16 mouse cellular contexts compared by ENCODE assay signal in the genomic region with DNA sequence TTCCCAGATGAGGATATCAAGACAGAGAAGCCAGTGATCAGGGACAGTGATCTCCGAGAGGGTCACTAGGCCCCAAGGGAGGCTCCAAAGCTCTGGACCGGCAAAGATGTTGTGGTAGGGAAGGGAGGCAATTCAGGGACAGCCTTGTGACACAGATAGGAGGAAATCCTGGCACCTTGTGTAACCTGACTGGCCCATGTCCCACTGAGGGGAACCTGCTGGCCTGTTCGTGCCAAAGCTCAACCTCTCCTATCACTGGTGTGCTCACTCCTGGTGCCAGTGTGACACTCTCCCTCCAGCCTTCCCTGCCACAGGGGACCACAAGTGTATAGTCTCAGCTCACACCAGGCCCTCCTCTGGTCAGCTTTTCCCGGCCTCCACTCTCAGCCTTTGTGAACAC. TPM values are rescaled to one million over a fixed set of nuclear protein-coding genes. Genes with fewer than 3 reads are reported as not detected.
DNase-seq lines count a peak whose midpoint lies in the region; ATAC-seq and TF ChIP-seq lines count a peak whose summit lies in the region.
"Had no signal": no experiment of that assay in that cellular context is flagged by ENCODE, and none has a peak within 500 bp of the region (broad histone marks: within the 10 kb centered on the region; RNA-seq: fewer than 3 reads in every experiment).

No protein-coding gene starts in this region.

- no peaks in the 10 kb centered on the region for H3K27me3 ChIP-seq in cerebellum, adult 2 months (ENCODE audit: control insufficient read depth, insufficient read depth, low read length)
- no peaks in the 10 kb centered on the region for H3K27me3 ChIP-seq in heart, embryonic 11.5 days (ENCODE audit: control insufficient read depth, insufficient read depth, low read length)
- H3K27me3 ChIP-seq: intestine, embryonic 15.5 days had no signal

- peaks cover 17% of the 10 kb centered on the region for H3K4me1 ChIP-seq in cerebellum, adult 2 months (ENCODE audit: control insufficient read depth, insufficient read depth, low read length)
- no peaks in the 10 kb centered on the region for H3K4me1 ChIP-seq in heart, embryonic 11.5 days (ENCODE audit: control insufficient read depth, insufficient read depth, low read length)
- peaks cover 12% of the 10 kb centered on the region for H3K4me1 ChIP-seq in brown adipose tissue, adult 24 weeks (ENCODE audit: control insufficient read depth, insufficient read depth, insufficient read length, low read length)
- H3K4me1 ChIP-seq: embryonic facial prominence, embryonic 12.5 days; forebrain, embryonic 15.5 days had no signal

- H3K27ac ChIP-seq in cerebellum, adult 2 months (ENCODE audit: insufficient read depth, low read length), result no peak overlapping the region
- H3K27ac ChIP-seq in heart, embryonic 11.5 days (ENCODE audit: low read depth, low read length), result no peak overlapping the region
- peak overlapping the region; percentile 91 for H3K27ac ChIP-seq in brown adipose tissue, adult 24 weeks (replicated peaks; ENCODE audit: low read depth, low read length)
- H3K27ac ChIP-seq: embryonic facial prominence, embryonic 12.5 days; forebrain, embryonic 15.5 days; hindbrain, embryonic 14.5 days; intestine, embryonic 15.5 days had no signal

- no peak for TF ChIP-seq POLR2A in cerebellum, adult 2 months (IDR thresholded peaks at IDR 0.05; ENCODE audit: borderline replicate concordance, insufficient read depth, low read length)

- H3K4me3 ChIP-seq in cerebellum, adult 2 months (replicated peaks; ENCODE audit: insufficient read depth, low read depth, low read length), result no peak overlapping the region
- H3K4me3 ChIP-seq in heart, embryonic 11.5 days (ENCODE audit: low read depth, low read length), result no peak overlapping the region
- H3K4me3 ChIP-seq in brown adipose tissue, adult 24 weeks (ENCODE audit: insufficient read depth, low read depth, low read length), result no peak overlapping the region
- H3K4me3 ChIP-seq: embryonic facial prominence, embryonic 12.5 days; forebrain, embryonic 15.5 days; heart, embryonic 12.5 days; intestine, embryonic 15.5 days had no signal

- no peak for ATAC-seq in cerebellum, adult (ENCODE audit: insufficient number of reproducible peaks, low FRiP score, low TSS enrichment)
- no peak for ATAC-seq in heart, embryonic 11.5 days (replicated peaks; ENCODE audit: insufficient number of reproducible peaks, low FRiP score, low TSS enrichment)

- no peaks in the 10 kb centered on the region for H3K9me3 ChIP-seq in heart, embryonic 11.5 days (replicated peaks; ENCODE audit: control insufficient read depth, low read length)
- H3K9me3 ChIP-seq: embryonic facial prominence, embryonic 12.5 days; forebrain, embryonic 15.5 days; heart, embryonic 12.5 days; intestine, embryonic 15.5 days had no signal

- no peak for TF ChIP-seq CTCF in cerebellum, adult 2 months (IDR thresholded peaks at IDR 0.05; ENCODE audit: borderline replicate concordance, insufficient read depth, low read depth, low read length)

- 33% methylated on average over 4 of the region's 4 CpGs for WGBS in cerebellum, adult 2 months
- WGBS in heart, embryonic 11.5 days (ENCODE audit: insufficient replicate concordance), result 56% methylated on average over 4 of the region's 4 CpGs

- no peak overlapping the region for H3K4me2 ChIP-seq in heart, embryonic 11.5 days
- H3K4me2 ChIP-seq: embryonic facial prominence, embryonic 12.5 days; forebrain, embryonic 15.5 days; heart, embryonic 12.5 days; hindbrain, embryonic 14.5 days; intestine, embryonic 15.5 days had no signal

- DNase-seq in cerebellum, adult 2 months, result peak; percentile 32 to 51
- no peak for DNase-seq in cerebellum, adult 11-12 months
- peak; percentile 46 to 64 for DNase-seq in cerebellum, postnatal 25 days
- peak; percentile 38 for DNase-seq in heart, adult 8-10 months (ENCODE audit: low spot score)
- DNase-seq: adrenal gland, postnatal 25 days; gastrocnemius, postnatal 36 days; kidney, adult 18-20 months had no signal

- no peaks in the 10 kb centered on the region for H3K36me3 ChIP-seq in heart, embryonic 11.5 days (ENCODE audit: control insufficient read depth, insufficient read depth, low read length)
- H3K36me3 ChIP-seq: embryonic facial prominence, embryonic 12.5 days; forebrain, embryonic 15.5 days; heart, embryonic 12.5 days; intestine, embryonic 15.5 days had no signal

- H3K9ac ChIP-seq in heart, embryonic 11.5 days (ENCODE audit: low read depth, low read length), result no peak overlapping the region
- H3K9ac ChIP-seq: embryonic facial prominence, embryonic 12.5 days; forebrain, embryonic 15.5 days; heart, embryonic 12.5 days; hindbrain, embryonic 14.5 days; intestine, embryonic 15.5 days had no signal

RNA-seq across cellular contexts. Expression of gene Ppara, which starts 17.8 kb away (rescaled TPM):
- polyA plus RNA-seq in cerebellum, adult 2 months (2012; rRNA removed), result 1.1 and 1.5 TPM in 2 replicates
- total RNA-seq in heart, adult 8-10 months (2022), result 10 to 100 TPM; 50.2 to 79.0 (median 59.5) TPM
- 1.7 and 2.8 TPM in 2 replicates for polyA plus RNA-seq in heart, embryonic 11.5 days (2014; fragmentation: Nextera tagmentation; extraction: Ambion mirVana)
- 53.5 and 108 TPM in 2 replicates for polyA plus RNA-seq in brown adipose tissue, adult 24 weeks (2012; ENCODE audit: insufficient read depth, insufficient read length, missing spikeins)
- total RNA-seq: hematopoietic stem cell, adult 5-6 weeks had no signal

Comparison
In these comparisons a context has a peak if more than half of its experiments do, and no peak if none do; other contexts are left out.
1. RNA of gene Ppara, which starts 17.8 kb away (polyA plus RNA-seq): 53.5 to 108 TPM in brown adipose tissue, adult 24 weeks; 1.7 to 2.8 TPM in heart, embryonic 11.5 days and 1.1 to 1.5 TPM in cerebellum, adult 2 months; every median in the first group is over 10 times any median in the second.